Comparison of ENCODE assay signal across 8 mouse cellular contexts in the genomic region with DNA sequence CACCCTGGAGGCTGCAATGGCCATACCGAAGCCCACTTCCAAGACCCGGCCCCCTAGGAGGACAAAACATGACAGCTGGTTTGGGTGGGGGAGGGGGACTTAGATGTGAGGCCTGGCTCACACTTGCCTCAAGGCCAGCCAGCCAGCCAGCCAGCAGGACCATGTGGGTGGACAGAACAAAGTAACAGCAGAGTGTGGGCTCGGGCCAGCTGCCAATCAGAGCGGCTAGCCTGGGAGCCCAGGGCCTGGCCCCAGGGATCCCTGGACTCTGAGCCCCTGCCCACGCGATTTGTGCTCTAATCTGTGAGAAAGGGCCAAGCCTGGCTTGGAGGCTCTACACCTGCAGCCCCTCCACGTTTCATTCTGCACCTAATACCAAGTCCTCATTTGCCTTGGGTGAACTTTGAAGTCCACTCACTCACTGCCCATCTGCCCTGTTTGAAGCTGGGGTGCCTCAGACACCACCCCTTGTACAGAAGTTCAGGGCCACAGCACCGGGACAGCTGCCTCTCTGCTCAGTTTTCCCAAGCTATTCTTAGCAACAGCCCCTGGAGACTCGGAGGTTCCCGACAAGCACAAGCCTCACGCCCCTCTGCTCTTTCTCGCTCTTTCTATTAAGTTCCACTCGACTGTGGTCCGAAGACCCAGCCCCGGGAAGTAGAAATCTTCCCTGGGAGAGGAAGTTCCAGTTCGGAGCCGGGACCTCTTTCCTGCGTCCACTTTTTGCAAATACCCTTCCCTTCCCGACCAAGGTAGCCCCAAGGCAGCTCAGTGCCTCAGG. TPM values are rescaled to one million over a fixed set of nuclear protein-coding genes. Genes with fewer than 3 reads are reported as not detected.
DNase-seq lines count a peak whose midpoint lies in the region; ATAC-seq and TF ChIP-seq lines count a peak whose summit lies in the region.

No protein-coding gene starts in this region.

- no peaks in the 10 kb centered on the region for H3K9me3 ChIP-seq in embryonic facial prominence, embryonic 15.5 days (replicated peaks)
- no peaks in the 10 kb centered on the region for H3K9me3 ChIP-seq in heart, embryonic 12.5 days (replicated peaks)
- no peaks in the 10 kb centered on the region for H3K9me3 ChIP-seq in liver, embryonic 12.5 days (replicated peaks)

- H3K27me3 ChIP-seq in embryonic facial prominence, embryonic 15.5 days: no peaks in the 10 kb centered on the region
- H3K27me3 ChIP-seq in heart, embryonic 12.5 days (replicated peaks): no peaks in the 10 kb centered on the region
- no peaks in the 10 kb centered on the region for H3K27me3 ChIP-seq in liver, embryonic 12.5 days (replicated peaks)

- peak overlapping the region; percentile 97 for H3K27ac ChIP-seq in embryonic facial prominence, embryonic 15.5 days (replicated peaks)
- peak overlapping the region; percentile 95 for H3K27ac ChIP-seq in heart, embryonic 12.5 days (ENCODE audit: poor library complexity, severe bottlenecking)
- peak overlapping the region; percentile 94 for H3K27ac ChIP-seq in liver, embryonic 12.5 days
- H3K27ac ChIP-seq in olfactory bulb, adult 2 months (ENCODE audit: insufficient read depth, low read depth, low read length): peak overlapping the region; percentile 65

- H3K36me3 ChIP-seq in embryonic facial prominence, embryonic 15.5 days: peaks cover 36% of the 10 kb centered on the region
- H3K36me3 ChIP-seq in heart, embryonic 12.5 days: peaks cover 41% of the 10 kb centered on the region
- peaks cover 43% of the 10 kb centered on the region for H3K36me3 ChIP-seq in liver, embryonic 12.5 days

- 11% methylated on average over 19 of the region's 19 CpGs for WGBS in embryonic facial prominence, embryonic 15.5 days
- WGBS in heart, embryonic 12.5 days: 4% methylated on average over 19 of the region's 19 CpGs
- WGBS in liver, embryonic 12.5 days (ENCODE audit: insufficient replicate concordance): 14% methylated on average over 19 of the region's 19 CpGs
- WGBS in olfactory bulb, adult 2 months: 6% methylated on average over 19 of the region's 19 CpGs

- no peak for TF ChIP-seq CTCF in olfactory bulb, adult 2 months (IDR thresholded peaks at IDR 0.05; ENCODE audit: insufficient read depth, low read depth, low read length)

- H3K4me3 ChIP-seq in embryonic facial prominence, embryonic 15.5 days (replicated peaks): peak overlapping the region; percentile 57
- peak overlapping the region; percentile 53 for H3K4me3 ChIP-seq in heart, embryonic 12.5 days
- H3K4me3 ChIP-seq in liver, embryonic 12.5 days: peak overlapping the region; percentile 58
- peak overlapping the region; percentile 49 for H3K4me3 ChIP-seq in olfactory bulb, adult 2 months (ENCODE audit: insufficient read depth, low read depth, low read length)

- TF ChIP-seq POLR2A in olfactory bulb, adult 2 months (IDR thresholded peaks at IDR 0.05; ENCODE audit: insufficient read depth, low read depth, low read length): no peak

- ATAC-seq in embryonic facial prominence, embryonic 15.5 days (ENCODE audit: insufficient number of reproducible peaks, low FRiP score, low TSS enrichment, low read depth): no peak
- ATAC-seq in heart, embryonic 12.5 days (ENCODE audit: insufficient number of reproducible peaks, low FRiP score): no peak
- no peak for ATAC-seq in liver, embryonic 12.5 days

- H3K9ac ChIP-seq in embryonic facial prominence, embryonic 15.5 days: peak overlapping the region; percentile 37
- H3K9ac ChIP-seq in heart, embryonic 12.5 days: peak overlapping the region; percentile 72
- peak overlapping the region; percentile 72 for H3K9ac ChIP-seq in liver, embryonic 12.5 days

- DNase-seq in urinary bladder, postnatal 14 days (ENCODE audit: low spot score): peak; percentile 51
- no peak for DNase-seq in urinary bladder, postnatal 36 days (ENCODE audit: low spot score in 2 of 2)
- peak; percentile 82 for DNase-seq in kidney, postnatal 10 days
- no peak for DNase-seq in T-cell, adult 2 months (ENCODE audit: low spot score)

- peak overlapping the region; percentile 88 for H3K4me2 ChIP-seq in embryonic facial prominence, embryonic 15.5 days (replicated peaks)
- H3K4me2 ChIP-seq in heart, embryonic 12.5 days: peak overlapping the region; percentile 92
- peak overlapping the region; percentile 90 for H3K4me2 ChIP-seq in liver, embryonic 12.5 days

- peaks cover 39% of the 10 kb centered on the region for H3K4me1 ChIP-seq in embryonic facial prominence, embryonic 15.5 days
- peaks cover 37% of the 10 kb centered on the region for H3K4me1 ChIP-seq in heart, embryonic 12.5 days (replicated peaks)
- H3K4me1 ChIP-seq in liver, embryonic 12.5 days: peaks cover 65% of the 10 kb centered on the region
- H3K4me1 ChIP-seq in olfactory bulb, adult 2 months (ENCODE audit: control insufficient read depth, insufficient read depth, low read length): peaks cover 24% of the 10 kb centered on the region

RNA-seq across cellular contexts. Expression of gene Gamt, which starts 0.8 kb away (rescaled TPM):
- 72.3 and 88.0 TPM in 2 replicates for polyA plus RNA-seq in embryonic facial prominence, embryonic 15.5 days (2015; fragmentation: Nextera tagmentation; extraction: Ambion mirVana)
- polyA plus RNA-seq in heart, embryonic 12.5 days (2016; fragmentation: Nextera tagmentation; extraction: Ambion mirVana): 55.5 and 58.9 TPM in 2 replicates
- polyA plus RNA-seq in liver, embryonic 12.5 days (2016; fragmentation: Nextera tagmentation; extraction: Ambion mirVana): 43.0 and 50.0 TPM in 2 replicates
- not detected in 2 replicates for polyA plus RNA-seq in olfactory bulb, adult 2 months (2012; ENCODE audit: insufficient read depth, insufficient read length, low replicate concordance, missing spikeins)

RNA-seq across cellular contexts. Expression of gene Dazap1, which starts 1.2 kb away (rescaled TPM):
- polyA plus RNA-seq in embryonic facial prominence, embryonic 15.5 days (2015; fragmentation: Nextera tagmentation; extraction: Ambion mirVana): 61.2 and 64.6 TPM in 2 replicates
- 37.4 and 41.9 TPM in 2 replicates for polyA plus RNA-seq in heart, embryonic 12.5 days (2016; fragmentation: Nextera tagmentation; extraction: Ambion mirVana)
- 44.3 and 45.9 TPM in 2 replicates for polyA plus RNA-seq in liver, embryonic 12.5 days (2016; fragmentation: Nextera tagmentation; extraction: Ambion mirVana)
- not detected in 2 replicates for polyA plus RNA-seq in olfactory bulb, adult 2 months (2012; ENCODE audit: insufficient read depth, insufficient read length, low replicate concordance, missing spikeins)

RNA-seq across cellular contexts. Expression of gene Ndufs7, which starts 11.1 kb away (rescaled TPM):
- 317 and 339 TPM in 2 replicates for polyA plus RNA-seq in embryonic facial prominence, embryonic 15.5 days (2015; fragmentation: Nextera tagmentation; extraction: Ambion mirVana)
- polyA plus RNA-seq in heart, embryonic 12.5 days (2016; fragmentation: Nextera tagmentation; extraction: Ambion mirVana): 438 and 454 TPM in 2 replicates
- polyA plus RNA-seq in liver, embryonic 12.5 days (2016; fragmentation: Nextera tagmentation; extraction: Ambion mirVana): 296 and 312 TPM in 2 replicates
- not detected in 2 replicates for polyA plus RNA-seq in olfactory bulb, adult 2 months (2012; ENCODE audit: insufficient read depth, insufficient read length, low replicate concordance, missing spikeins)

RNA-seq across cellular contexts. Expression of gene Rps15, which starts 32.2 kb away (rescaled TPM):
- 969 and 997 TPM in 2 replicates for polyA plus RNA-seq in embryonic facial prominence, embryonic 15.5 days (2015; fragmentation: Nextera tagmentation; extraction: Ambion mirVana)
- 577 and 591 TPM in 2 replicates for polyA plus RNA-seq in heart, embryonic 12.5 days (2016; fragmentation: Nextera tagmentation; extraction: Ambion mirVana)
- 872 and 920 TPM in 2 replicates for polyA plus RNA-seq in liver, embryonic 12.5 days (2016; fragmentation: Nextera tagmentation; extraction: Ambion mirVana)
- polyA plus RNA-seq in olfactory bulb, adult 2 months (2012; ENCODE audit: insufficient read depth, insufficient read length, low replicate concordance, missing spikeins): 978 TPM in 1 of 2 replicates, not detected in the other

RNA-seq across cellular contexts. Expression of gene Mum1, which starts 33.8 kb away (rescaled TPM):
- polyA plus RNA-seq in embryonic facial prominence, embryonic 15.5 days (2015; fragmentation: Nextera tagmentation; extraction: Ambion mirVana): 75.2 and 77.0 TPM in 2 replicates
- polyA plus RNA-seq in heart, embryonic 12.5 days (2016; fragmentation: Nextera tagmentation; extraction: Ambion mirVana): 43.0 and 45.9 TPM in 2 replicates
- polyA plus RNA-seq in liver, embryonic 12.5 days (2016; fragmentation: Nextera tagmentation; extraction: Ambion mirVana): 33.5 and 35.1 TPM in 2 replicates
- polyA plus RNA-seq in olfactory bulb, adult 2 months (2012; ENCODE audit: insufficient read depth, insufficient read length, low replicate concordance, missing spikeins): not detected in 2 replicates

Comparison
In these comparisons a context has a peak if more than half of its experiments do, and no peak if none do; other contexts are left out.
1. DNase-seq: peak in urinary bladder, postnatal 14 days (single experiment) and kidney, postnatal 10 days (single experiment); none in urinary bladder, postnatal 36 days (0 of 2) and T-cell, adult 2 months (single experiment).
2. RNA of gene Gamt, which starts 0.8 kb away (polyA plus RNA-seq): 72.3 to 88.0 TPM in embryonic facial prominence, embryonic 15.5 days, 55.5 to 58.9 TPM in heart, embryonic 12.5 days and 43.0 to 50.0 TPM in liver, embryonic 12.5 days; not detected in olfactory bulb, adult 2 months; every median in the first group is over 10 times any median in the second.
3. Peak in every context shown above with its lines, with median percentiles within 50 percentile points of each other: H3K27ac ChIP-seq, H3K4me2 ChIP-seq, H3K4me3 ChIP-seq and H3K9ac ChIP-seq.